Mouse (Mus musculus): ENCODE measurements around the gene Marcksl1. TPM values are rescaled to one million over a fixed set of nuclear protein-coding genes. Genes with fewer than 3 reads are reported as not detected.

The Marcksl1 gene
- polyA plus RNA-seq (2017; shearing (Covaris generic)), result 10 to 100 TPM; 49.7 to 61.2 TPM

DNA sequence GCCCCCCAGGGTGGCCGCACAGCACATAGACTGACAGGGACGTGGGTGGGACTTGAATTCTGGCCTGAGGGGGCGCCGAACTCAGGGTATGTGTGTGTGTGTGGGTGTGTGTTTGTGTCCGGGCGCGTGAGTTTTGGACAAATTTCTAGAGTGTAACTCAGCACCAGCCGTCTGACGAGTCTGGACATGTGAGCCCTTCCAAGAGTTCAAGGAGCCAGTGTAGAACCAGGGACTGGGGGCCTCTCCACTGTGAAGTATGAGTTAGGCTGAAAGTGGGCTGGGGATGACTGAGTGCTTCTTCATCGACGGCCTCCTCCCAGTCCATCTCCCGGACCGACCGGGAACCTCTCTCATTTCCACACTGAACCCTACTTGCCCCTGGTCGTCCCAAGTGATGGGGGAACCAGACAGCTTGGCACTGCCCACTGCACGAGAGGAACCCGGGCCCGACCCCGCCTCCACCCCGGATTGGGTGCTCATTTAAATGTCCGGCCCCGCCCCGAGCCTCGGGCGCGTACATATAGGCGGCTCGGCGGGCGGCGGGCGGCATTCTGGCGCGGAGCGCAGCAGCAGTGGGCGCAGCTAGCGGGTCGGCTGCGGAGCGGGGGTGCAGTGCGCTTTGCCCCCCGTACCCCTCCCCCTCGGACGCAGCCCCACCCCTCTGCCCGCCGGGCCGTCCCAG, at the start of gene Marcksl1:
Gene Marcksl1, plus strand, starts transcription at position 496 of the 682 bp plus-strand sequence.

DNA sequence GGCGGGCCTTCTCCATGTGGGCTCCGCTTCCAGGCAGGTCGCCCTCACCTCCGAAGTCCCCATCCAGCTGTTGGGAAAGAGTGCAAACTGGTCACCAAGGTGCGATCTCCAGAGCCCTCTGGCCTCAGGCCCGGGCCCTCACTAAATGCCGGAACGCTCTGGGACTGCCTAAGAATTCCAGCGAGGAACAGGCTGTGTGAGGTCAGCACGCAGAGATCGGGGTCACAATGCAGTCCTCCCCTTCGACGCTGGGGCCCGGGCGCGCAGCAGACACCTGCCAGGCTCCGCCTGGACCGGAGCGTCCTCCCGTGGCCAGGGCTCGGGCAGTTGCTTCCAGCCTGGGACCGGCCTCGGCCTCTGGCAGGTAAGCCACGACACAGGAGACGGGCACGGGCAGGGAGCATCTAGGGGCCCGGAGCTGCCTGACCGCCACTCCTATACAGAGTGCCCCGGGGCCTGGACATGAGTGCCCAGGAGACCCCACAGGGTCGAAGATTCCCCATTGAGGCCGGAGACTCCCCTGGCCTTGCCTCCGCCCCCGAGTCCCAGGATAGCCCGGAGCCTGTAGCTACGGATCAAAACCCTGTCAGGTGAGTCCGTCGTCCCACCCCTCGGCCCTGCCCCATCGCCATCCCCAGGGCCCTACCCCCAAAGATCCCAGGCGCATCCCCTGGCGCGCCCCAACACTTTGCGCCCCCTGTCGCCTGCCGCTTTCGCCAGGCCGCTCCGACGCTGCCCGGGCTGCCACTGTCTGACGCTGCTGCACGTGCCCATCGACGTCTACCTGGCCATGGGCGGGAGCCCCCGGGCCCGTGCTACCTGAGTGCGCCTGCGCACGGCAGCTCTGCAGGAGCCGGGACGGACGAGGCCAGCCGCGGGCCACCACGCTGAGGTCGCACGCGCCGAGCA, 22.2 kb upstream of the Marcksl1 start, which contains the start of the genes Tssk3 and Fam229a:
Gene Tssk3, minus strand, starts transcription at position 51 of the 909 bp plus-strand sequence.
Gene Fam229a, plus strand, starts transcription at position 219 of the 909 bp plus-strand sequence.

DNA sequence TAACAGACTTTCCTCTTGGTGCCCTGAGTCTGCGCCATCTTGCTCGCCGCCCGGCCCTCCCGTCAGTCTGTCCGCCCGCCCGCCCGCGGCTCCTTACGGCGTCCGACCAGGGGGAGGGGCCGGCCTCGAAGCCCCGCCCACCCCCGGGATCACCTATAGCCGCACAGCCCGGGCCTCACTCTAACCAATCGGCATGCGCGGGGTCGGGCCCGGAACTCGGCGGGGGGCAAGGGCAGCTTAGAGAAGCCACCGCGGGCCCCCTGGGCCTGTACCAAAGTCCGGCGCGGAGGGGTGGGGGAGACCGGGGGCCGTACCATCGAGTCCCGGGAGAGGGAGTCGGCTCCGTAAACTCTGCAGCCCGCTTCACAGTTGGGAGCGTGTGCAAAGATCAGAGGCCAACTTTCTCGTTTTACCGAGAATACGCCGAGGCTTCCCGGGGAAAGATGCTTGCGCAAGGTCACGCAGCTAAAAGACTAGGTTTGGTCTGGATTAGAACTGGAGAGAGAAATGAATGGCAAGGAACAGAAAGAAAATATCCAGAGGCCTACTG, 29.3 kb downstream of the Marcksl1 start, which contains the start of gene Hdac1:
Gene Hdac1, minus strand, starts transcription at position 122 of the 550 bp plus-strand sequence.

Other genes starting within 250 kb of the Marcksl1 start
- under 1 TPM; 0.11 to 0.37 TPM for gene Sync, start 226.0 kb upstream of the Marcksl1 start, polyA plus RNA-seq (2017; shearing (Covaris generic))
- 100 to 1,000 TPM; 350 to 355 TPM for gene Rbbp4, start 178.2 kb upstream of the Marcksl1 start, polyA plus RNA-seq (2017; shearing (Covaris generic))
- 10 to 100 TPM; 93.9 to 95.4 TPM for gene Zbtb8os, start 177.9 kb upstream of the Marcksl1 start, polyA plus RNA-seq (2017; shearing (Covaris generic))
- 10 to 100 TPM in 1 of 2 experiments, 1 to 10 TPM in 1; 9.3 to 10.8 TPM for gene Zbtb8a, start 135.5 kb upstream of the Marcksl1 start, polyA plus RNA-seq (2017; shearing (Covaris generic))
- under 1 TPM in 1 of 2 experiments, not detected in 1; 0.05 TPM for gene Zbtb8b, start 72.7 kb upstream of the Marcksl1 start, polyA plus RNA-seq (2017; shearing (Covaris generic))
- 10 to 100 TPM; 26.0 to 29.6 TPM for gene Bsdc1, start 52.0 kb upstream of the Marcksl1 start, polyA plus RNA-seq (2017; shearing (Covaris generic))
- not detected for gene Tssk3, start 22.6 kb upstream of the Marcksl1 start, polyA plus RNA-seq (2017; shearing (Covaris generic))
- gene Fam229a, start 22.4 kb upstream of the Marcksl1 start, polyA plus RNA-seq (2017; shearing (Covaris generic)), result not detected
- gene Hdac1, start 29.1 kb downstream of the Marcksl1 start, polyA plus RNA-seq (2017; shearing (Covaris generic)), result 100 to 1,000 TPM; 282 to 317 TPM
- gene Lck, start 60.1 kb downstream of the Marcksl1 start, polyA plus RNA-seq (2017; shearing (Covaris generic)), result 1,000 to 10,000 TPM; 1,347 to 1,373 TPM
- gene Fam167b, start 65.0 kb downstream of the Marcksl1 start, polyA plus RNA-seq (2017; shearing (Covaris generic)), result under 1 TPM in 1 of 2 experiments, not detected in 1; 0.47 TPM
- gene Eif3i, start 87.1 kb downstream of the Marcksl1 start, polyA plus RNA-seq (2017; shearing (Covaris generic)), result 100 to 1,000 TPM; 194 to 246 TPM
- gene Tmem234, start 87.1 kb downstream of the Marcksl1 start, polyA plus RNA-seq (2017; shearing (Covaris generic)), result 100 to 1,000 TPM; 215 to 273 TPM
- 1 to 10 TPM; 4.6 to 7.9 TPM for gene Dcdc2b, start 100.7 kb downstream of the Marcksl1 start, polyA plus RNA-seq (2017; shearing (Covaris generic))
- gene Iqcc, start 105.5 kb downstream of the Marcksl1 start, polyA plus RNA-seq (2017; shearing (Covaris generic)), result 10 to 100 TPM; 26.3 to 35.0 TPM
- gene Ccdc28b, start 110.4 kb downstream of the Marcksl1 start, polyA plus RNA-seq (2017; shearing (Covaris generic)), result 10 to 100 TPM; 29.9 to 68.8 TPM
- 10 to 100 TPM; 60.1 to 66.5 TPM for gene Txlna, start 127.5 kb downstream of the Marcksl1 start, polyA plus RNA-seq (2017; shearing (Covaris generic))
- gene Kpna6, start 159.2 kb downstream of the Marcksl1 start, polyA plus RNA-seq (2017; shearing (Covaris generic)), result 10 to 100 TPM; 14.3 to 20.6 TPM
- gene Tmem39b, start 183.3 kb downstream of the Marcksl1 start, polyA plus RNA-seq (2017; shearing (Covaris generic)), result 10 to 100 TPM; 24.1 to 26.0 TPM
- 100 to 1,000 TPM; 139 to 167 TPM for gene Khdrbs1, start 228.7 kb downstream of the Marcksl1 start, polyA plus RNA-seq (2017; shearing (Covaris generic))